Mouse (Mus musculus): ENCODE measurements around the gene Ptrh2. TPM values are rescaled to one million over a fixed set of nuclear protein-coding genes. Genes with fewer than 3 reads are reported as not detected.
"Not testable (repeated sequence)": the region's sequence is repeated elsewhere in the genome, so short reads cannot be mapped to it uniquely, and the experiment has no call there.

The Ptrh2 gene
- polyA plus RNA-seq, 1 experiment from 2014 or later, result 23.0 TPM

GRCm38 (mm10) chr11:86734993-86735392 is 51.2 kb downstream of the Ptrh2 start:
- Histone ChIP-seq H3K27me3 (no peaks in the 10 kb centered on the region), H3K36me3 (peaks cover 58% of the 10 kb centered on the region), H3K4me1 (replicated peaks) (peaks cover 44% of the 10 kb centered on the region), H3K9ac (no peak overlapping the region), H3K4me3 (replicated peaks) (no peak overlapping the region), H3K9me3 (replicated peaks) (no peaks in the 10 kb centered on the region), H3K4me2 (no peak overlapping the region), H3K27ac (no peak overlapping the region)
- 90% methylated on average over 4 of the region's 4 CpGs for WGBS (ENCODE audit: insufficient replicate concordance)
- DNase-seq (no peak), ATAC-seq (ENCODE audit: low read depth) (no peak)

GRCm38 (mm10) chr11:86737301-86738000 is 53.7 kb downstream of the Ptrh2 start:
- Histone ChIP-seq H3K4me2 (peak overlapping the region; percentile 21; the same call in 1 of the 2 replicates), H3K36me3 (peaks cover 40% of the 10 kb centered on the region), H3K9me3 (replicated peaks) (no peaks in the 10 kb centered on the region), H3K4me1 (replicated peaks) (peaks cover 67% of the 10 kb centered on the region), H3K27ac (peak overlapping the region; percentile 78), H3K9ac (no peak overlapping the region; the same call in 1 of the 2 replicates), H3K4me3 (replicated peaks) (no peak overlapping the region), H3K27me3 (no peaks in the 10 kb centered on the region)
- ATAC-seq (ENCODE audit: low read depth), result peak; percentile 90
- WGBS (ENCODE audit: insufficient replicate concordance), result 46% methylated on average over 8 of the region's 8 CpGs
- peak; percentile 73 for DNase-seq

- DNase-seq; ATAC-seq (ENCODE audit: low read depth); H3K9me3 ChIP-seq (replicated peaks); H3K9ac ChIP-seq; H3K4me3 ChIP-seq (replicated peaks); H3K27me3 ChIP-seq: not testable (repeated sequence)
- H3K27ac ChIP-seq, result peak overlapping the region; percentile 78
- H3K4me2 ChIP-seq, result peak overlapping the region; percentile 21; the same call in 1 of the 2 replicates
- H3K36me3 ChIP-seq, result peaks cover 32% of the 10 kb centered on the region
- peaks cover 70% of the 10 kb centered on the region for H3K4me1 ChIP-seq (replicated peaks)
- WGBS (ENCODE audit: insufficient replicate concordance), result 94% methylated on average over 1 of the region's 1 CpGs
These were observed 54.5 kb downstream of the Ptrh2 start for GRCm38 (mm10) chr11:86738308-86738707.

GRCm38 (mm10) chr11:86738956-86739355 is 55.2 kb downstream of the Ptrh2 start:
- Histone ChIP-seq H3K36me3 (peaks cover 27% of the 10 kb centered on the region), H3K27ac (peak overlapping the region; percentile 78), H3K4me3 (replicated peaks) (no peak overlapping the region), H3K9ac (0 out of 2 replicates have a peak overlapping the region, but pooled peaks have one; percentile 47), H3K27me3 (no peaks in the 10 kb centered on the region), H3K9me3 (replicated peaks) (no peaks in the 10 kb centered on the region), H3K4me1 (replicated peaks) (peaks cover 77% of the 10 kb centered on the region), H3K4me2 (peak overlapping the region; percentile 34)
- no peak for ATAC-seq (ENCODE audit: low read depth)
- no peak for DNase-seq
- WGBS (ENCODE audit: insufficient replicate concordance), result 80% methylated on average over 1 of the region's 1 CpGs

GRCm38 (mm10) chr11:86739470-86739869 is 55.7 kb downstream of the Ptrh2 start:
- Histone ChIP-seq H3K9me3 (replicated peaks) (no peaks in the 10 kb centered on the region), H3K9ac (peak overlapping the region; percentile 42; the same call in 1 of the 2 replicates), H3K27me3 (no peaks in the 10 kb centered on the region), H3K36me3 (peaks cover 21% of the 10 kb centered on the region), H3K27ac (peak overlapping the region; percentile 78), H3K4me3 (replicated peaks) (no peak overlapping the region), H3K4me1 (replicated peaks) (peaks cover 77% of the 10 kb centered on the region), H3K4me2 (peak overlapping the region; percentile 39)
- no peak for DNase-seq
- no peak for ATAC-seq (ENCODE audit: low read depth)
- 42% methylated on average over 2 of the region's 2 CpGs for WGBS (ENCODE audit: insufficient replicate concordance)

GRCm38 (mm10) chr11:86741505-86741904 is 57.7 kb downstream of the Ptrh2 start:
- H3K9me3 ChIP-seq (replicated peaks), result no peaks in the 10 kb centered on the region
- H3K27ac ChIP-seq, result peak overlapping the region; percentile 89
- peaks cover 88% of the 10 kb centered on the region for H3K4me1 ChIP-seq (replicated peaks)
- peak overlapping the region; percentile 67 for H3K4me2 ChIP-seq
- no peaks in the 10 kb centered on the region for H3K27me3 ChIP-seq
- no peak for DNase-seq
- peaks cover 7% of the 10 kb centered on the region; the same call in 1 of the 2 replicates for H3K36me3 ChIP-seq
- H3K9ac ChIP-seq, result peak overlapping the region; percentile 51
- no peak overlapping the region for H3K4me3 ChIP-seq (replicated peaks)
- 70% methylated on average over 5 of the region's 5 CpGs for WGBS (ENCODE audit: insufficient replicate concordance)
- ATAC-seq (ENCODE audit: low read depth), result no peak

Other genes starting within 250 kb of the Ptrh2 start
- 17.8 and 22.6 TPM in 2 replicates for gene Rnft1, start 199.3 kb upstream of the Ptrh2 start, polyA plus RNA-seq (2015; fragmentation: Nextera tagmentation; extraction: Ambion mirVana)
- gene Rps6kb1, start 139.2 kb upstream of the Ptrh2 start, polyA plus RNA-seq (2015; fragmentation: Nextera tagmentation; extraction: Ambion mirVana), result 30.5 and 34.4 TPM in 2 replicates
- 13.2 and 13.6 TPM in 2 replicates for gene Tubd1, start 139.0 kb upstream of the Ptrh2 start, polyA plus RNA-seq (2015; fragmentation: Nextera tagmentation; extraction: Ambion mirVana)
- gene Vmp1, start 149 bp upstream of the Ptrh2 start, polyA plus RNA-seq (2015; fragmentation: Nextera tagmentation; extraction: Ambion mirVana), result 89.2 and 103 TPM in 2 replicates
- 80.0 and 104 TPM in 2 replicates for gene Cltc, start 73.6 kb downstream of the Ptrh2 start, polyA plus RNA-seq (2015; fragmentation: Nextera tagmentation; extraction: Ambion mirVana)
- gene Dhx40, start 123.8 kb downstream of the Ptrh2 start, polyA plus RNA-seq (2015; fragmentation: Nextera tagmentation; extraction: Ambion mirVana), result 8.5 and 11.4 TPM in 2 replicates